Mouse (Mus musculus): ENCODE data around the gene Stox2. TPM values are rescaled to one million over a fixed set of nuclear protein-coding genes. Genes with fewer than 3 reads are reported as not detected.
A peak's percentile ranks its signal among the peaks of the same experiment; 100 is the strongest.

Stox2 gene
- polyA plus RNA-seq, 1 experiment: 2.2 TPM

GRCm38 (mm10) chr8:47278211-47278610, 168.0 kb downstream of the Stox2 start:
- no peak for DNase-seq
- WGBS: 86% methylated on average over 3 of the region's 3 CpGs
- no peak overlapping the region for H3K4me3 ChIP-seq (ENCODE audit: insufficient read depth, low read depth, low read length)
- no peak overlapping the region for H3K27ac ChIP-seq (ENCODE audit: insufficient read depth, low read depth, low read length)
- H3K27me3 ChIP-seq (replicated peaks; ENCODE audit: control insufficient read depth, insufficient read depth, low read length): no peaks in the 10 kb centered on the region
- no peaks in the 10 kb centered on the region for H3K4me1 ChIP-seq (ENCODE audit: control insufficient read depth, insufficient read depth, low read length)
- TF ChIP-seq CTCF (conservative IDR thresholded peaks at IDR 0.05; ENCODE audit: insufficient read depth, insufficient read length, low read depth, low read length) (no peak), POLR2A (IDR thresholded peaks at IDR 0.05; ENCODE audit: low read depth, low read length) (no peak)
- no peaks in the 10 kb centered on the region for H3K36me3 ChIP-seq (ENCODE audit: control insufficient read depth, insufficient read depth, low read length)

- Histone ChIP-seq H3K4me1 (ENCODE audit: control insufficient read depth, insufficient read depth, low read length) (no peaks in the 10 kb centered on the region), H3K27me3 (replicated peaks; ENCODE audit: control insufficient read depth, insufficient read depth, low read length) (no peaks in the 10 kb centered on the region), H3K4me3 (ENCODE audit: insufficient read depth, low read depth, low read length) (no peak overlapping the region), H3K27ac (ENCODE audit: insufficient read depth, low read depth, low read length) (no peak overlapping the region), H3K36me3 (ENCODE audit: control insufficient read depth, insufficient read depth, low read length) (no peaks in the 10 kb centered on the region)
- TF ChIP-seq CTCF (conservative IDR thresholded peaks at IDR 0.05; ENCODE audit: insufficient read depth, insufficient read length, low read depth, low read length) (no peak), POLR2A (IDR thresholded peaks at IDR 0.05; ENCODE audit: low read depth, low read length) (no peak)
- WGBS: 92% methylated on average over 6 of the region's 6 CpGs
- DNase-seq: no peak
Measured at GRCm38 (mm10) chr8:47268931-47269330, 177.2 kb downstream of the Stox2 start.

DNA sequence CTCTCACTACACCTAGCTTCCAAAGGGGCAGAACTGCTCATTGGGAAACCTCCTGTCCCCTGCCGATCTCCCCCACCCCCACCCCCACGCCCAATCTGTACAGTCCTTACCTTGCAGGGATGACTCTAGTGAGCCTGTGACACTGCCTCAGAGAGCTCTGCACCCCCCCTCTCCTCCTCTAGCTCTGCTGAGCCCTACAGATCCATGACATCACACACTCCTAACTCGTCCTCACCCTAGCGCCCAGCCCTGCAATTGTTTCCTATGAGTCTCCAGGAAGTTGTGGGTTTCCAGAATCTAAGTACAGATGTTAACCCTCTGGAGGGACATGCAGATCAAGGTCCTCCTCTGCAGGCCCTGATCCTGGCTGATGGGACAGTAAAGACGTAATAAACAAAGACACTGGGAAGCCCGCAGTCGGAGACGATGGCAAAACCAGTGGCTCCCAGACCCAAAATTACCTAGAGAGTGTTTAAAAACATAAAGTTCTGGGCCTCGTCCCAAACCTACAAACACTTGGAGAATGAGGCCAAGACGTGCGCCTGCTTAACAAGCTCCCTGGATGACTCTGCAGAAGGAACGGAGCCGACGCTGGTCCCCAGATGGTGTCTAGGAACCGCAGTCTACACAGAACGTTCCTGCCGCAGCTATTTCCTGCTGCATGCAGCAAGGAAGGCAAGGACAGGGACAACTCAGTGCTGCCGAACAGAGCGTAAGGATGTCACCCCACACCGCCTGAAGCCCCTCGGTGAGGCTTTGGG, 177.9 kb downstream of the Stox2 start:
- Histone ChIP-seq H3K27me3 (replicated peaks; ENCODE audit: control insufficient read depth, insufficient read depth, low read length) (no peaks in the 10 kb centered on the region), H3K4me3 (ENCODE audit: insufficient read depth, low read depth, low read length) (no peak overlapping the region), H3K36me3 (ENCODE audit: control insufficient read depth, insufficient read depth, low read length) (no peaks in the 10 kb centered on the region), H3K4me1 (ENCODE audit: control insufficient read depth, insufficient read depth, low read length) (no peaks in the 10 kb centered on the region), H3K27ac (ENCODE audit: insufficient read depth, low read depth, low read length) (no peak overlapping the region)
- TF ChIP-seq CTCF (conservative IDR thresholded peaks at IDR 0.05; ENCODE audit: insufficient read depth, insufficient read length, low read depth, low read length) (no peak), POLR2A (IDR thresholded peaks at IDR 0.05; ENCODE audit: low read depth, low read length) (no peak)
- peak; percentile 10 for DNase-seq
- WGBS: 64% methylated on average over 21 of the region's 21 CpGs

DNA sequence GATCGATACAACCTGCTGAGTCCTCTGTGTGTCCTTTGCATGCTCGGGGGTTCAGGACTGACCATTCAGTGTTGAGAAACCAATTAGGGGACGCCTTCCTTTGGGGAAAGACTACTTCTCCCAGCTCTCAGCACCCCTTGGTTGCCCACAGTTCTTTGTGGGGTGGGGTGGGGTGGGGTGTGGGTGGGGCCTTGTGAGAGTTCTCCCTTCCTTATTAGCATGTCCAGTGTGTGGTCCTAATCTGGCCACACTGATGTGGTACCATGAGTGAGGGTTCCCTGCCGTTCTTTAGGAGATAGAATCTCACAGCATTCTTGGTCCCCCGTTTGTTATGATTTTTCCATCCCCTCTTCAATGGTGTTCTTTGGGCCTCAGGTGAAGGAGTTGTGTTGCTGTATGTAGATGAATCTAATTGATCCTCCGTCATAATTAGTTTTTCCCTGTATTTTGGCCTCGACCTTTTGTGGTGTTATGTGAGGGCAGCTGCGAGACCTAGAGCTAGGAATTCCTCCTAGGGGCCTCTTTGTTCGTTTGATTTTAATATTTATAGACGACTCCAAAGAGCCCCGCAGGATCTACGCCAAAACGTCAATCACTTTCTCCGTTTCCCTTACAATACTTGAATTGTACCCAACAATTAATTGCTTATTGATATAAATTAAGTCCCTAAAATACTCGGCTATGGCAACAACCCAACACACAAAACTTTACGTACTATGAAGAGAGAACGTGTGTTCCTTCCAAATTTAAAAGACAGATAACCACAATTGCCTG, 182.9 kb downstream of the Stox2 start:
- H3K36me3 ChIP-seq (ENCODE audit: control insufficient read depth, insufficient read depth, low read length): no peaks in the 10 kb centered on the region
- no peak overlapping the region for H3K27ac ChIP-seq (ENCODE audit: insufficient read depth, low read depth, low read length)
- no peak for TF ChIP-seq CTCF (conservative IDR thresholded peaks at IDR 0.05; ENCODE audit: insufficient read depth, insufficient read length, low read depth, low read length)
- TF ChIP-seq POLR2A (IDR thresholded peaks at IDR 0.05; ENCODE audit: low read depth, low read length): no peak
- no peaks in the 10 kb centered on the region for H3K27me3 ChIP-seq (replicated peaks; ENCODE audit: control insufficient read depth, insufficient read depth, low read length)
- DNase-seq: no peak
- H3K4me1 ChIP-seq (ENCODE audit: control insufficient read depth, insufficient read depth, low read length): no peaks in the 10 kb centered on the region
- H3K4me3 ChIP-seq (ENCODE audit: insufficient read depth, low read depth, low read length): no peak overlapping the region
- WGBS: 83% methylated on average over 17 of the region's 17 CpGs

DNA sequence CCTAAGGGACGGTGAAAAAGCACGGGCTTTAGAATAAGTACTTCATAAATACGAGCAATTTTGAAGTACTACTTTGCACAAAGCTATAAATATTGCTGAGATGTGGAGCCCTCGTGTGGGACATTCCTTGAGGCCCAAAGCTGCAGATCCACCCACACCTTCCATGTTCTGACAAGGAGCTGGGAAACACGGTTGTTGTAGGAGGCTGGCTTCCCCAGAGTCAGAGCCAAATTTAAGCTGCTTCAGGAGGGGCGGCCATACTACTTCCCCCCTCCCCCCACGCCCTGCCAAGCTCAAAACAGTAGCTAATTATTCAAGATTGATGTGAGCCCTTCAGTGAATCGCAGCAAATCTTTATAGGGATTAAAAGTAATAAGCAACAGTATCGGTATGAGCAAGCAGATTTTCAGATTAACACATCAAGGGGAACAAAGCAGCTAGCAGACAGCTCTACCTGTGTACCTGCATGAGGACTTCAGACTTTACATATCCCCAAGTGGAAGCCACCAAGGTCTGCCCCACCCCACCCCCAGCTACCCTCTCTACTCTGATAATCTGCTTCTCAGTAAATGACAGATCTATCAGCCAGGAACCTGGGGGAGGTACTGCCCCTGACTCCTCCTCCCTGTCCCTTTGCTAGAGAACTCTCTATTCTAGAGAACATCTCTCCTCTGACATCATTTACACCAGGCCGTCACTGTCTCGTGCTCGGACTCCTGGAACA, 185.2 kb downstream of the Stox2 start:
- WGBS: 52% methylated on average over 12 of the region's 12 CpGs
- TF ChIP-seq CTCF (conservative IDR thresholded peaks at IDR 0.05; ENCODE audit: insufficient read depth, insufficient read length, low read depth, low read length) (no peak), POLR2A (IDR thresholded peaks at IDR 0.05; ENCODE audit: low read depth, low read length) (no peak)

DNA sequence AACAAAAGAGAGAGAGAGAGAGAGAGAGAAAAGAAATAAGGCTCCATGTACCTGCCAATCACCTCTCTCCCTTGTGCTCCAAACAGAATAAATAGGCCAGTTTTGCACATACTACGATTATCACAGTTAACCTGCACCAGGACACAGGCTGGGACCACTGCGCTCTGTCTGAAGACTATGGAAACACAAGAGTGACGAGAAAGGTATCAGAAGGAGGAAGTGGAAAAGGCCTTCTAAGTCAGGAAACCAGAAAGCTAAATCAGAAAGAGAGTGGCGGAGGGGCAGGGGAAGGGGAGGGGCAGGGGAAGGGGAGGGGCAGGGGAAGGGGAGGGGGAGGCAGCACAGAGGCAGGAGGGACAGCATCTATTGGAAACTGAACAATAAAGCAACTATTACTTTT, 195.3 kb downstream of the Stox2 start:
- no peak for DNase-seq
- Histone ChIP-seq H3K4me3 (ENCODE audit: insufficient read depth, low read depth, low read length) (no peak overlapping the region), H3K4me1 (ENCODE audit: control insufficient read depth, insufficient read depth, low read length) (no peaks in the 10 kb centered on the region), H3K27ac (ENCODE audit: insufficient read depth, low read depth, low read length) (no peak overlapping the region), H3K27me3 (replicated peaks; ENCODE audit: control insufficient read depth, insufficient read depth, low read length) (no peaks in the 10 kb centered on the region), H3K36me3 (ENCODE audit: control insufficient read depth, insufficient read depth, low read length) (no peaks in the 10 kb centered on the region)
- 89% methylated on average over 4 of the region's 4 CpGs for WGBS
- no peak for TF ChIP-seq CTCF (conservative IDR thresholded peaks at IDR 0.05; ENCODE audit: insufficient read depth, insufficient read length, low read depth, low read length)
- no peak for TF ChIP-seq POLR2A (IDR thresholded peaks at IDR 0.05; ENCODE audit: low read depth, low read length)

More for the DNA sequence above, 185.2 kb downstream of the Stox2 start:
- no peak overlapping the region for H3K27ac ChIP-seq (ENCODE audit: insufficient read depth, low read depth, low read length)
- DNase-seq: no peak
- no peak overlapping the region for H3K4me3 ChIP-seq (ENCODE audit: insufficient read depth, low read depth, low read length)
- no peaks in the 10 kb centered on the region for H3K4me1 ChIP-seq (ENCODE audit: control insufficient read depth, insufficient read depth, low read length)
- no peaks in the 10 kb centered on the region for H3K36me3 ChIP-seq (ENCODE audit: control insufficient read depth, insufficient read depth, low read length)
- H3K27me3 ChIP-seq (replicated peaks; ENCODE audit: control insufficient read depth, insufficient read depth, low read length): no peaks in the 10 kb centered on the region
